Mouse (Mus musculus) brain, embryonic 18.5 days (tissue): ENCODE measurements around the gene Mcub.

ENCODE experiments used
- DNase-seq: peaks from one replicate; pipeline ENCODE4 v3.0.0-alpha.2; 2012; ENCODE audit warnings: low read depth, low spot score

Gene Mcub

GRCm38 (mm10) chr3:129896591-129896990 is 73.4 kb downstream of the Mcub start:
- DNase-seq: no peak

DNA sequence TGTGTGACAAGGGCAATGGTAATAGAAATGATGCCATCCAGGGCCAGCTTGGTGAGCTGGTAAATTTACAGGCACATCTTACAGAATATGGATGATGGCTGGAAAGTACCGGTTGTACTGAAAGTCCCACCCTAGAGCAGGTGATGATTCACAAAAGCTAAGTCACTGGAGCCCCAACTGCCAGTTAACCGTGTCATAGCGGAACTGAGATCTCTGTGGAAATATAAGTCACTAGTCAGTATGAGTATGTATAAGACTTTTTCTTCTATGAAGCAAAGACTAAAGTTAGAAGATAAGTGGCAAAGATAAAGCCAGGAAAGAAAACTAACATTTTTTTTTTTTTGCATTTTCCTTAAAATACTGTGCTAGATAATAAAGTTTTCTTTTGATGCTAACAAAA is 76.9 kb downstream of the Mcub start:
- DNase-seq: no peak

- no peak for DNase-seq
Observed at GRCm38 (mm10) chr3:129892003-129892402, 78.0 kb downstream of the Mcub start.

DNA sequence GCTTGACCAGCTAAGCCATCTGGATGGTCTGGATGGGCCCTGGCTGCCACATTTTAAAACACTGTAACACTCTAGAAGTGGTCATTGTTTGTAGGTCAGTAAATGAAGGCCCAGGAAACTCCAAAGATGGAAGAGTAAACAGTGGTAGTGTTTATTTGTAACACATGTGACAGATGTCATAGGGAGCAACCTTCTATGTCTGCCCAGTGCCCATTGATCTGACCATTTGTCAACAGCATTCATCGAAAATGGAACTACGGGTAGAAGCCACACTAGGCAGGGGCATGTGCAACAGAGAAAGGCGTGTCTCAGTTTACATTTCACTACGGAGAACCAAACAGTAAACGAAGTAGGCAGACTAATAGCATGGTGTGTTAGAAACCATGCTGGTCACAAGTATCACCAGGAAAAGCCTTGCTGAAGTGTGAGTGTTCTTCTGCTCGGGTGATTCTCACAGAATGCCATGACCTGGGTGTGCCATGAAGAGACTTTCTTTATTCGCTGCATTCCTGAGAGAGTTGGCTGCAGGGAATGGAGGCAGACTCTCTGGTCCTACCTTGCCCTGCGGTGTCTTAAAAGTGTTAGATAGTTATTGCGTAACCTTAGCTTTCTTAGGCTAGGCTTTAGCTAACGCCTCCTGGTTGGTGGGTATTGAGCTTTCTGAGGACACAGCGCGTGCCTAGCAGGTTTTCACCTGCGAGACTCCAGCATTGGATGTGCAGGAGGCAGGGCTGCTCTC is 82.1 kb downstream of the Mcub start:
- DNase-seq: no peak

DNA sequence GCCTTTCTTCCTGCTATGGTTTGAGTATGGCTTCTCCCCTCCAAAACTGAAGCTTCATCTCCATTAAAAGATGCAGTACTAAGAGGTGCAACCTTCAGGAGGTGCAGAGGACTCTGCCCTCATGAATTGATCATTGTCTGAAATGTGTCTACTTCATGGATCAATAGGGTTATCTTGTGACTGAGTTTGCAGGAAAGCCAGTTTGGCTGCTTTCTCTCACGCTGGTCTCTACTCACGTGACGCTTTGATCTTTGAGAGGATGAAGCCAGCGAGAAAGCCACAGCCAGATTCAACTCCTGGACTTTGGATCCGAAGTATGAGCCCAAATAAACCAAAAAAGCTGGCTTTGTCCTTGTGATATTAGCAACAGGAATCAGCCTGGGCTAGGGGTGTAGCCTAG is 83.6 kb downstream of the Mcub start:
- DNase-seq: no peak

DNA sequence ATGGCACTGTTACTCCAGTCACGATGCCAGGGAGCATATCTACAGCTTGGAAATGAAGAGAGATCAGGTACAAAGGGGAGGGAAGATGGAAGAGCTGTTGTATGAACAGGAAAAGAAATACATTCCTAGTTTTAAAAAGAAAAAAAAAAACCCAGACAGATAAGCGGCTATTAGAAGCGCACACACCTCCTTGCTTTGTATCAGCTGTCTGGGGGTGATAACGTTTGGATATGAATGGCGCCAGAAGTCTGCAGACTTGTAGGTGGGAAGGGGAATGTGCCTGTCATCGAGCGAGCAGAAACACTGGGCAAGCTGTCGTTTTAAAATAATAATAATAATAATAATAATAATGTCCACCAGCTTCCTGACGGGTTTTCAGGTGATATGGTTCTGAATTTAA is 84.4 kb downstream of the Mcub start:
- DNase-seq: no peak

DNA sequence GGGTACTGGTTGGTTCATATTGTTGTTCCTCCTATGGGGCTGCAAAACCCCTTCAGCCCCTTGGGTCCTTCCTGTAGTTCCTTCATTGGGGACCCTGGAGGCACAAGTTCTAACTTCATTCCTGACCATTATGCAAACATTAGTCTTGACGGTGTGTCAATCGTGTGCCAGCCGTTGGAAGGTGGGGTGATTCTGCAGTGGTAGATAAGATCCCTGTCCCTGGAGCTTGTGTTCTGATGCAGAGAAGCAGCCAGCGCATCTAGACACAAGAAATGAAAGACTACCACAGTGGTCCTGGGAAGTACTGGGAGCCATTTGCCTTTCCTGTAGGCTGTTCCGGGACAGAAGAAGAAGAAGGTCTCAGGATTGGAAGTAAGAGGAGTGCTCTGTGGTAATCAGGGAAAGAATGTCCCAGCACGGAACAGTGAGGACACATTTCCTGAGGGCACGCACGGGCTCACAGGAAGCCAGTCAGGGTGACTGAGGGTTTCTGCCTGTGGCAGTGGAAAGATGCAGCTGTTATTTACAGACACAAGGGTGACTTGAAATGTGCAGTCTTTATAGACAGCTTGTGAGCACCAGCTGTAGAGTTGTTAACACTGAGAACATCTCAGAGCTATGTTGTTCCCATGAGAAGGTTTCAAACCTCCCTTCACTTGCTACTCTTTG is 88.9 kb downstream of the Mcub start:
- no peak for DNase-seq

DNA sequence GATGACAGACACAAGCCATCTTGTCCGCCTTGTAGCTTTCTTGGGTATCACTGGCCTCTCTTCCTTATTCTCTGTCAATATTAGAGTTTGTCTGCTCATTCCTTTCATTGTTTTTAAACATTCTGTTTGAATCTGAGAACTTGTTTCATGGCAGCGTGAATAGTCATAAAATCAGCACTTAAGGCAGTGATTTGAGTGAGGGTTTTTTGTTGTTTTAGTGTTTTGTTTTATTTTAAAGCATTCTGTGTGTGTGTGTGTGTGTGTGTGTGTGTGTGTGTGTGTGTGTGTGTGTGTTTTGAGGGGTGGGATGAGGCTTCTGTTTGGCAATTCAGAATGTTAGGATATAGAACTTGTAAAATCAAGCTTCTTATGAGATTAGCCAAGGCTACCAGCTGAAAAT is 90.1 kb downstream of the Mcub start:
- DNase-seq: no peak

GRCm38 (mm10) chr3:129879131-129879757 is 90.8 kb downstream of the Mcub start:
- DNase-seq: no peak

- peak; percentile 74 for DNase-seq
Observed at GRCm38 (mm10) chr3:129878405-129879021, 91.5 kb downstream of the Mcub start, which contains the start of gene Pla2g12a. Pla2g12a (plus strand) TSS chr3:129878606.

GRCm38 (mm10) chr3:129877327-129877726 is 92.7 kb downstream of the Mcub start:
- DNase-seq: no peak
